Mouse (Mus musculus) lung, postnatal 0 days (tissue): Measurements from ENCODE around the gene Anxa5.

Experiments used
- CTCF ChIP-seq: IDR thresholded peaks from 2 replicates; pipeline ENCODE4 v1.5.1; 2016; ENCODE audit warnings: antibody characterized with exemption, mild to moderate bottlenecking
- EP300 ChIP-seq: IDR thresholded peaks from 2 replicates; pipeline ENCODE4 v1.6.1; 2016; ENCODE audit warnings: antibody characterized with exemption, mild to moderate bottlenecking, control low read depth

- TF ChIP-seq CTCF (no peak), EP300 (no peak)
Observed at GRCm38 (mm10) chr3:36498224-36498623, 22.5 kb upstream of the Anxa5 start.
